Mouse (Mus musculus) spleen, adult 18-20 months (tissue): ENCODE results near the gene Hip1r.
A peak's percentile ranks its signal among the peaks of the same experiment; 100 is the strongest.

Source experiments
- DNase-seq, 2 experiments: peaks; one replicate each; pipeline ENCODE4 v3.0.0; 2022; ENCODE audit warnings: mixed read lengths in 2 of 2

The Hip1r gene

DNA sequence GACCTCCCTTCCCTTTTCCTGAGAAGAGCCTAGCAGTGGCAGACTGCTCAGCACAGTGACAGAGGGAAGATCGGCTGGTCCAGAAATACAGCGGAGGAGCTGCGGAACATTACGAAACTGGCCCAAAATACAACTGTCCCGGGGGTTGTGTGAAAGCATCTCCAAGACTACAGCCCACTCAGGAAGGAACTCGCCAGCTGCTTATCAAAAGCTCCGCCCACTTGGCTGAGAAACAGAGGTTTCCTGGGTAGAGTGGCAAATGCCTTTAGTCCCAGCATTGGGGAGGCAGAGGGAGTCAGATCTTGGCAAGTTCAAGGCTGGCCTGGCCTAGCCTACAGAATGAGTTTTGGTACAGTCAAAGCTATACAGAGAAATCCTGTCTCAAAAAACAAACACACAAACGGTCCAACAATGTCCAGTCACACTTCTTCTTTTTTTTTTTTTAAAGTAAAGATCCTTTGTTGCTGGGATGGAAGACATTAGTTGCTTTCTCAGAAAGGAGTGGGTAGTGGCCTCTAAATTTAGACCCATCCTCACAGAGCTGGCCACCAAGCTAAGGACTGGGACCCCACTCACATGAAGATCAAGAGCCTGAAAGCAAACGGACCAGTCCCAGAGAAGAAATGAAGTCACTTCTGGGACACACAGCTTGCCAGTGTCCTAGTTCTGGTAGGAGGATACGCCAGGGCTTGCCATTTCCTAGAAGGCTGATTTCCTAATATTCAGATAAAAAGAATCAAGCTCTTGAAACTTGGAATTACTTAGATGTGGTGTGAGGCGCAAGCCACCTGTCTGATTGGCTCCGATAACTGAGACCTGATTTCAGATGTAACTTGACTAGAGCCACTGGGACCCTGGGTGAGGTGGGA, 46.2 kb downstream of the Hip1r start:
- DNase-seq = peak in 1 of 2 experiments; percentile 44

DNA sequence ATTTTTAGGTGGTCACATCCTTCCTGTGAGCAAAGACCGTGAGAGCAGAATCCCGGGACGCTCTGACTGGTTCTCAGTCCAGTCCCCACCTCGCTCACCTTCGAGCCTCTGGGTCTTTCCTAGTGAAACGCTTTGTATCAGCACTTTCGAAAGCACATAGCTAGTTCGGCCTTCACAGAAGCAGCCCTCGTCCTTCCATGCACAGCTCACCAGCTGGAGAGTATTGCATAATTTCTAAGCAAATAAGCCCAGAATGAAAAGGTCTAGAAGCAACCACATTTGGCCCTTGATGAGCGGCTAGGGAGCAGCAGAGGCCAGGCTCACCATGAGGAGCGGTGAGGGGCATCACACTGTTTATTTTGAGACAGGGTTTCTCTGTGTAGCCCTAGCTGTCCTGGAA, 47.7 kb downstream of the Hip1r start:
- DNase-seq = no peak

DNA sequence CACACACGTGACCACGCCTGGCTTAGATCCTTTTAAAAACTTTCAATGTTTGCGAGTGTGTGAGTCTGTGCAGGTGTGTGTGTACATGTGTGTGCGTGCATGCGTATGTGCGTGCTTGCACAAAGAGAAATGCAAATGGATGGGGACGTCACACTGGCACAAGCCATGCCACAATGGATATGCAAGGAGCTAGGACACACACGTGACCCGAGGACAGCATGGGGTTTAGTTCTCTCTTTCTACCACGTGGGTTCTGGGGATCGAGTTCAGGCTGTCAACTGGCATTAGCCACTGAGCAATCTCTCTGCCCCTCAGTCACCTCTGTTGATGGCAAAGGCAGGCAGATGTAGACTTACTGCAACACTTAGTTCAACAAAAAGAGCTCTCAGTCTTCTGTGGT, 48.3 kb downstream of the Hip1r start:
- no peak for DNase-seq

DNA sequence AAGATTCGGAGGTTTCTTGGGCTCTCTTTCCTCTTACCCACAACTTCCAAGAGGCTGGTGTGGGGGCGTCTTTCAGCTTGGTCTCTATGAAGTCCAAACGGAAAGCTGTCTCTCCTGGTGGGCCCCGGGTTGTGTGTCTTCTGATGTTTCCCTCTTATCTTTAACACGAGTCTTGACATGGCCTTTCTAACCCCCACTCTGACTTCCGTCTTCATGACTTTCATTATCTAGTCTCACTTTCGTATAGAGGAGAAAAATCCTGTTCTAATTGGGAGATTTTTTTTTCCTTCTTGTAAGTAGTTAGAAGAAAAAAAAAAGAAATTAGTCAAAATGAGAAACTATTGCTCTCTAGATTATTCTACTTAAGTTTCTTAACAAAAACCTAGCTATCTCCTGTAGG, 48.9 kb downstream of the Hip1r start:
- DNase-seq = no peak

DNA sequence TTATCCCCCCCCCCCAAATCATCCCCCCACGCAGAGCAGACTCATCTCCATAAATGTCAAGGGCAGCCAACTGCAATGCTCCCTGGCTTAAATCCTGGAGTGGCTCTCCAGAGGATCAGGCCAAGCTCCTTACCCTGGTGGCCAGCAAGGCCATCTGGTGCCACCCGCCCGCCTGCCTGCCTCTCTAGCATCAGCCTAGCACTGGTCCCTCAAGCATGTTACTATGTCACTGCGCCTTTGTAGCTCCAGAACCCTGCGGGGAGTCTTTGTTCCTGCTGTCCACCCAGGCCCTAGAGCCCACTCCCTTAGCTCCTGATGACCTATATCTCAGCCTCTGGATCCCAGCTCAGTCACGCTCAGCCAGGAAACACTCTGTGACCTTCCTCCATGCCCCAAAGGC, 51.2 kb downstream of the Hip1r start:
- DNase-seq = no peak

DNA sequence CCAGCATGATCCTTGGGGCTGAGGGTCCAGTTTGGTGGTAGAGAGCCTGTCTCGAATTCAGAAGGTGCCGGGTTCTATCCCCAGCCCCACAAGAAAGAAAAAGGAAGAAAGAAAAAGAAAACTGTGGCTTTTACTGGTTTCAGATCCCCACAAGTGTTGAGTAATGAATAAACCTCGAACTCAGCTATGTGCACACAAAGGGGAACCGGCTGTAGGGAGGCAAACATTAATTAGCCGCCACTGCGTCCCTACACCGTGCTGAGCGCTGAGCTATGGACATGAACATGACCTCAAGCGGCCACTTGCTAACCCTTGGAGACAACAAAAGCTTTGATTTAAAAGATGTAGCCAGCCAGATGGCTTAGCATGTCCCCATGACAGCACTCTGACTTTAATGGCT, 51.7 kb downstream of the Hip1r start:
- no peak for DNase-seq

DNA sequence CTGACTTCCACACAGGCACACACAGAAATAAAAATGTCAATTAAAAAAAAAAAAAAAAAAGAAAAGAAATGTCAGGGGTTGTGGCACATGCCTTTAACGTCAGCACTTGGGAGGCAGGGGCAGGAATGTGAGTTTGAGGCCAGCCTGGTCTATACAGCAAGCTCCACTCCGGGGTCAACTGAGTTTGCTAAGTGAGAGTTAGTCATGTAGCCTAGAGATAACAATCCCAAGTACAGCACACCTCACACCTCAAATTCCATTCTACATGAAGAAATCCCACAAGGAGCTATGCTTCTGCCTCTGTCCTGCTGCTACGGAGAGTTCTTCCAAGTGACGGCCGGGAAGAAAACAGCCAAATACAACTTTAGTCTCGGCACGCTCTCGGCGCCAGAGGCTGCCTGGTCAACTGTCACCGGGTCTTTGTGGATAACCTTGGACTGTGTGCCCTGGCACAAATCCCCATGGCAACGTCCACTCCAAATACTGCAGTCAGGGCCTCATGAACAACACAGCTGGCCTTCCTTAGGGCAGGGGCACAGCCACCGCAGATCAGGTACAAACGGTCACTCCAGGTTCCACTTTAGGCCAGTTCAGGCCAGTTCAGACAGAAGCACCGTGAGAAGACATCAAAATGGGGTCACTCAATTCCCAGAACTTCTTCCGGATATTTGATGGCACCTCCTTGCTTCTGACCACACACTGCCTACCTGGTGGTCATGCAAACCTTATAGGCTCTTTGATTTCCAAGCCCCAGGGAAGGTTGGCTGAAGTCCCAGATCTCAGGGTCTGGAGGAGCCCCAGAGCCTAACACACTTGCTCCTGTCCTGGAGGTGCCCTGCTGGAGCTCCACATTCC, 52.4 kb downstream of the Hip1r start:
- DNase-seq = no peak

DNA sequence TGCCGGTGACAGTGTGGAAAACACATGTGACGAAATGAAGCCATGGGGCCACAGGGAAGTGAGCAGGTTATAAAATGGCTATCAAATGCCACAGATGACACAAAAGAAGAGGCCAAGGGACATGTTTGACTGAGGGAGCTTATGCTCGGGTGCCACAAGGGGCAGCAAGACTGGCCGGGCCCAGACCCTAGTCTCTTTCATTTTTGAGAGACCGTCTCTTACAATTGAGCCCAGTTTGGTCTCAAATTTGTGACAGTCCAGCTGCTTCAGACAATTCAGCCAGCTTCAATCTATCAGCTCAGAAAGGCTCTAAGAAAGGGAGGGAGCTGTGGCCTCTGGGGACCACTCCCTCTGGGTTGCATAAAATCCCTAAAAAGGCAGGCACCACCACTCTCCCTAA, 53.1 kb downstream of the Hip1r start:
- DNase-seq = no peak

DNA sequence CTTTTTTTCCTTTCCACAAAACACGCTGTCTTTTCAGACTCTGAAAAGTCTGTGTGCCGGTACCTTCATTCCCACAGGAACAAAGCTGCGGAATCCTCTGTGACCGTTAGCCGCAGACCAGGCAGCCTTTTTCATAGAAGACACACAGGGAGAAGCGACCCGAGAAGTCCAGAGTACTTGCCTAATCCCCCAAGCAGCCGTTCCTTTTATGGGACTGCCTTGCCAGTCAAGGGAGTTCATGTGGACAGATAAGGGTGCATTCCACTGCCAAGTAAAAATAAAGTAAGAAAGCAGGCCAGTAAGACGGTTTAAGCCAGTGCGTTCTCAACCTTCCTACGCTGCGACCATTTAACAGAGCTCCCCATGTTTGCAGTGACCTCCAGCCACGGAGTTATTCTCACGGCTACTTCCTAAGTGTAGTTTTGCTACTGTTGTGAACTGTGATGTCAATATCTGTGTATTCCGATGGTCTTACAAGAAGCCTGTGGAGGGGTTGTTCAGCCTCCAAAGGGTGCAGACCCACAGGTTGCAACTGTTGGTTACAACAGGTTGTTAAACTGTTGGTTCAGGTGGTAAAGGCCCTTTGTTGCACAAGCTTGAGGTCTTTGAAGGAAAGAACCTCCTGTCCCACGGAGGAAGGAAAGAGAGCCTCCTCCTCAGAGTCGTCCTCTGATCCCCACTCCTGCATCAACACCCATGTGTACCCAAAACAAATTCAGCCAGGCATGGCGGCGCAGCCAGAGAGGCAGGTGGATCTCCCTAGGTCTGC, 54.5 kb downstream of the Hip1r start:
- no peak for DNase-seq

DNA sequence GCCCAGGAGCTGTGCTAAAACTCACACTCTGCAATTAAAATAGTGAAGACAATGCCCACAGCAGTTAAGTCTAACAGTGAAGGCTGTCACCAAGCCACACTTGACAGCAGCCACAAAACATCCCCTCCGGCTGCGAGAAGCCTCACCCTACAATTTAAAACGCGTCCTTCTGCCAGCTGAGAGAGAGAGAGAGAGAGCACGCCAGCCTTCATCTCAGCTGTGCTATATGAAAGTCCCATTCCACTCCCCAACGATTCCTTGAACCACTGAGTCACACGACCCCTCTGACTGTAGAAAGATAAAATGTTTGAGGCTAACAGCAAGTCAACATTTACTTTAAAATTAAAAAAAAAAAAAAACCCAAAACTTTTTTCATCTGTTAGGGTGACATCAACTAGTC, 55.3 kb downstream of the Hip1r start:
- no peak for DNase-seq

DNA sequence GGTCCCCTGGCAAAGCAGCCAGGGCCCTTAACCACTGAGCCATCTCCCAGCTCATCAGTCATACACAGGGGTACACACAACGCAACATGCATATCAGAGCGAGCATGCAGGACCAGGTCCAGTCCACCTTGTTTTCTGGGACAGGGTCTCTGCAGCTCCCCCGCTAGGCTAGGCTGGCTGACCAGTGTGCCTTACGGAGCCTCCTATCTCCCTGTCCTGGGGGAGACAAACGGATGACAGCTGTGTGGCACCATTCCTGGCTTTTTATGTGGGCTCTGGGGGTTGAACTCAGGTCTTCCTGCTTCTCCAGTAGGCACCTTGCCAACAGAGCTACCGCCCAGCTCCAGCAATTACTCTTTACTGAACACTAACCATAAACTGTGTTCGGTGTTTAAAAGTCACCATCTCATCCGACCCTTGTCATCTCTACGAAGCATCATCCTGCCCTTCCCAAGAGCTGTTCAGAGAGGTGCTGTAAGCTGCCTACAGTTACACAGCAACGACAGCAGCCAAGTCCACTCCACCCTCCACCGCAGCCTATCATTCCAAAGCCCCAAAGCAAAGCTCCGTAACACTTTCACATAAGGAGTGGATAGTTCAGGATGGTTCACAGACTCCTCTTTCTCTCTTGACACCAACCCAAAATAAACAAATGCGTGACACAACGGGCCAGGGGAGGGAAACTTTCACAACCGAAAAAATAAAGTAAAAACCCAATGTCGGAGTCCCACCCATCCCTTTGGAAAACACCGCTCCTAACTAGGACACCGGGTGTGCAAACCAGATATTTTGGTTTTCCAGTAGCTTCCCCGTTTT, 56.0 kb downstream of the Hip1r start:
- DNase-seq = no peak

DNA sequence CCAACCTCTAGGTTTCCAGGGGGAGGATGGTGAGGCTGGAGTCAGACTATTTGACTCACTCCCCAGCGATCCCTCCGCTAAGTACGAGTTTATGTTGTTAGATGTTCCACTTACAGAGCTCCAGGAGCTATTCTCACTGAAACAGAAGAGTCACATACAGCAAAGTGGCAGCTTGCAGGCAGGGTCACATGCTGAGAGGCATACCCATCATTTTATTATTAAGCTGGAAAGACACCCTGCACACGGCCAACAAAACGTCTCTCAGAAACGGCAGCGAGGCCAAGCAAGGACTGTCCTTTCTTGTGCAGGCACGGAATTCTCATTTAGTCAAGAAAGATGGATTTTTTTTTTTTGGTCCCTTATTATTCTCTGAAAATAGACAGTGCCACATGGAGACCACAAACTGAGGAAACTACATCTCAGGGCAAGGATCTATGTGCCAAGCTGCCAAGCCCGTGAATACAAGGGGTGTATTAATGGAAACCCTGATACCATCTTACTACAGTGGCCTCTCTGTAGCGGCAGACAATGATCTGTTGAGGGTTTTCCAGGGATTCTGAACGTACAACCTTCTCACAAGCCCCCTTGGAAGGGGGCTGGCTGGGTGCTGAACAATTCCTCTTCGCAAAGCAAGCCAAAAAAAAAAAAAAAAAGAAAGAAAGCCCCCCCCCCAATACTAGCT, 57.1 kb downstream of the Hip1r start:
- DNase-seq = no peak

DNA sequence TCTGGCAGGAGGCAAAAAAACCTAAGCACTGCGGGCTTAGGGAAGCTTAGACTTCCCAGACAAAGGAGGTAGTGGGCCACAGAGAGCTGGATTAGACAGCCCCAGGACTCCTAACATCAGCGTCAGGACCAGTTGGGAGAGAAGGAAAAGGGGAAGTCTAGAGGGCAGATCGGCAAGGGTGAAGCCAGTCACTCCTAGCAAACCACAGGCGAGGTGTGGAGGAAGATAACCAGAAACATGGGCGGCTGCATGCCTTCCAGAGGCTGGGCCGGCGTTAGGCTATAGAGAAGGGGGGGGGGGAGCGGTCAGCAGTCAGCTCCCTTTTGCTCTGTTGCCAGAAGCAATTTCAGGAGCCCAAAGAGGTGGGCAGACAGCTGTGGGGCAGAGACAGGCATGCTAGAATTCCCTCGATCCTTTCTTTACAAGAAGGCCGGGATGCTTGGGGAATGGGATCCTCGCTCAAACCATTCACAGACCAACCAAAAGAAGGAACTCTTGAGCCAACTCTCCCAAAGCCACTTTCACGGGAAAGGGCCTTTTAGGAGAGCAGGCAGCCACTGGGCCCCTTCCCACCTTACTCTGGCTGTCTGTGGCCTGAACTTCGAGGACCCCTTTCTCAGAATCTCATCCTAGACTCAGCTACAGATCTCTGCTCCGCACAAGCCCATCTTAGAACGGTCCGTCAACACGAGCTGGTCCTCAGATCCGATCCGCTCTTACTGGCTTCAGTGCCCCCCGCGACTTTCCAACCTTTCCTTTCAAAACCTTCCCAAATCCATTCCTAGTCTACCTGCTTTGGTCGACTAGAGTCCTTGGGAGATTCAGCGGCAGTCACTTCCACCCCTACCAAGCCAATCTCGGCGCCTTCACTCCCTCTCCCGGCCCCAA, 57.9 kb downstream of the Hip1r start:
- no peak for DNase-seq

DNA sequence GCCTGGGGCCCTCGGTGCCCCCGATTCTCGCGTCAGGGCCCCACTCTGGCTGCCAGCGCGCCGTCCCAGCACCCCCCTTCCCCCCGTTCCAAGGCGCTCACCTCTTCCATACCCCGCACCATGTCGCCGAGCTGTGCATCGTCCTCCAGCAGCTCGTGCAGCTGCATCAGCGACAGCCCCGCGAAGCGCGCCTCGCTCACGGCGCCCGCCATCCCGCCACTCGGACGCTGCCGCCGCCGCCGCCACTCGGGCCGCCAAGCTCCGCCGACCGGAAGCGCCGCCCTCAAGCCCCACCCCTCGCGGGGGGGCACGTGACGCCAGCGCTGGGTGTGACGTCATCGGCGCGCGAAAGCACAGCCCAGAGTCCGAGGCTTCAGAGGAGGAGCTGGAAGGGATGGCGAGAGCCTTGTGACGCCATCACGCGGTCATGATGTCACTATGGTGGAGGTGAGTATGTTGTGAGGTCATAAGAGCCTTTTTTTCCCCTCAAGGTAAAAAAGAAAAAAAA, 58.6 kb downstream of the Hip1r start, which contains the start of gene Vps37b:
Vps37b (minus strand) TSS at position 270 of the 508 bp plus-strand sequence.
- DNase-seq = peak; percentile 81 to 93

DNA sequence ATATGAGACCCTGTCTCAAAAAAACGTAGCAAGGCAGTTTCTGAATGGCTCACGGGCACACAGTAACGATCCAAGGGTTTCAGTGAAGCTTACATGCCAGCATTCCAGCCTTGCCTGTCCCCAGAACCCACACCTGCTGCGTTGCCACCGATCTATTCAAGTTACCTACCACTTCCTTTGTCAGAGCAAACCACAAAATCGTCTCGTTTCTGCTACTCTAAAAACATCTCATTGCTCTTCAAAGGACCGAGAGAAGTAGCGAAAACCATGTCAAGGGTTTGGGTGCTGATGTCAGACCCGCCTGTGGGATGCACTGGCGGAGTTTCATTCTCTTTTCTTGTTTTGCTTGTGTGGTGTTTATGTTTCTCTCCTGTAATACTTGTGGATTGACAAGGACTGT, 61.0 kb downstream of the Hip1r start:
- DNase-seq = no peak

DNA sequence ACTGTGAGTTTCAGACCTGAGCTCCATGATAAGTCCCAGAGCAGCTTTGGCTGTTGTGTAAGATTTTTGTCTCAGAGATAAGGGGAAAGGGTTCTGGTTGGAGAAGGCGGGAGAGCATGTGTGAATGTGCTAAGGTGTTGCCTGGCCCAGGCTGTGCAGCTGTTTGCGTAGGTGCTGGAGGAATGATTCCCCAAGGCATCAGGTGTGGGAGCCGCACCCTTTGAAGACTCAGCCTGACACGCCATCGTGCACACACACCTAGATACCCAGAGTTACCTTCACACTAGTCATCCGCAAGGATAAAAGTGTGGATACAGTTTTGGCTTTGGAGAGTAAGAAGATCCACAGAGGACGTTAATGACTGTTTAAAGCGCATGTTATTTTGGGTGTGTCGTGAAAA, 62.0 kb downstream of the Hip1r start:
- DNase-seq = no peak

DNA sequence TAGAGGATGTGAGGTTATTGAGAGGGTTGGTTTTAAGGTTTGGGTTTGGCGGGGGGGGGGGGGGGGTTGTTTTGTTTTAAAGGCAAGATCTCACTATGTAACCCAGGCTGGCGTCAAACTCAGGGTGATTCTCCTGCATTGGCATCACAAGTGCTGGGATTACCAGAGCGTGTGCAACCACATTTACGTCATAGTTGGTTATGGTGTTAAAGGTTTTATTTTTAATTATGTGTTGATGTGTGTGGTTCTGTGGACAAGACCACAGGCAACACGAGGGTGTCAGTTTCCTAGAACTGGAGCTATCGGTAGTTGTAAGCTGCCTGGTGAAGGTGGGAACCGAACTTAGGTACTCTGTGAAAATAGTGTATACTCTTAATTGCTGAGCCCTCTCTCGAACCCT, 62.4 kb downstream of the Hip1r start:
- no peak for DNase-seq

DNA sequence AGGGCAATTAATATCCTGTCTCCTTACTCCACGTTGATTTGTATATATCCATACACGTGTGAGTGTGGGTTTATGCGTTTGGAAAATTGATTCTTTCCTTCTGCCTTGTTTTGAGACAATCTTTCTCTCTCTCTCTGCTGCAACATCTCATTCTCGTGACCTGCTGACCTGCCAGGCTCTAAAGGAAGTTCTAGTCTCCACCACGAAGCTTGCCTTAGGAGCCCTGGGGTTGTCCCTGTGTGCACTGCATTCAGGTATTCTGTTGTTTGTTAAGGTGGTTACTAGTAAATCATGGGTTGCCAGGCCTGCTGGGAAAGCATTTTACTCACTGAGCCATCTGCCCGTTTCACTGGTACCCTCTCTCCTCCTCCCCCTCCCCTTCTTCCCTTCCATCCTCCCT, 62.9 kb downstream of the Hip1r start:
- DNase-seq = no peak

DNA sequence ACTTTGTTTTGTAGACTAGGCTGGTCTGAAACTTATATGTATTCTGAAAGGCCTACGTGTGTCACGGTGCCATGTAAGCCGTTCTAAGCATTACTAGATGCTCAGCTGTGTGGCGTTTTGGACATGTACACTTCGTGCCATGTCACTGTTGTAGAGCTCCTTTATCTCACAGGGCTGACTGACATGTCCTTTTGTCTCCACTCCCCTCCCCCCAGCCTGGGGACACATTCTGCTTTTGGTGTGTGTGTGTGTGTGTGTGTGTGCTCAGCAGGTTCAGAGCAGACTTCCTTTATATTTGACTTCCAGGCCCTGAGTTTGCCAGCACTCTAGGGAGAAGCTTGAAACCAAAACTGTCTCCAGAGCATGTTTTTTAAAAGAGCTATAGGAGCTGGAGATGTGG, 63.4 kb downstream of the Hip1r start:
- no peak for DNase-seq

DNA sequence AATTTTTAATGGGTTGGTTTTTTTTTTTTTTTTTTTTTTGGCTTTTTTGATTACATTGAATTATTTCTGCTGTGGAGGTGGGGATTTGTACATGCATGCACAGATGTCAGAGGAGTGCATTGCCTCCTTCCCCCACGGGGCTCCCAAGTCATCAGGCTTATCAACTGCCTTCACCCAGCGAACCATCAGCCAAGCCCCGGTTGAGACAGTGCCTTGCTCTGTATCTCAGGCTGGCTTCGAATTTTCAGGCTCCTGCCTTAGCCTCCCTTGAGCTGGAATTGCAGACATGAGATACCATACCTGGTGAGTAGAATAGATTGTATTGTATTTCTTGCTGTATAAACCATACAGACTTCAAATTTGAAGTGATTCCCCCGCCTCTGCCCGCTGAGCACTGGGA, 66.2 kb downstream of the Hip1r start:
- DNase-seq = no peak
